ENCODE assay signal across 8 mouse cellular contexts in the genomic region with DNA sequence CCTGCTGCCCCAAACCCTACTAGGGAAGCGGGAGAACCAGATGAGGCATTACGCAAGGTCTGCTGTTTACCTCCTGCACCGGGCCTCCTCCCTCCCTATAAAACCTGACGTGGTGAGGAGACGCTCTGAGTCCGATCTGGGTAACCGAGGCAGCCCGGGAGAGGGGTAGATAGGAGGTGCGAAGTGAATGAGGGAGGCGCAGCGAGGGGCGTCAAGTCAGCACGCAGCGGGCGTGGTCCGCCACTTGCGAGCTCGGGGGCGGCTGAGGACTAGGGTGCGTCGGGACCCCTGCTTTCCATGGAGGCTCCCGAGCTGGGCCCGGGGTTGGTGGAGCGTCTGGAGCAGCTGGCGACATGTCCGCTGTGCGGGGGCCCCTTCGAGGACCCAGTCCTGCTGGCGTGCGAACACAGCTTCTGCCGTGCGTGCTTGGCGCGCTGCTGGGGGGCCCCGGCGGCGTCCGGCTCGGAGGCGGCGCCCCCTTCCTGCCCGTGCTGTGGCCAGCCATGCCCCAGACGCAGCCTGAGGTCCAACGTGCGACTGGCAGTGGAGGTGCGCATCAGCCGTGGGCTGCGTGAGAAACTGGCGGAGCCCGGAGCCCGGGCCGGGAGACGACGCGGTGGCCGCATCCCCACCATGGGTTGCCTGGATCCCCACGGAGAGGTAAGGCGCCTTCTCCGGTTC. TPM values are rescaled to one million over a fixed set of nuclear protein-coding genes. Genes with fewer than 3 reads are reported as not detected.
A peak's percentile ranks its signal among the peaks of the same experiment; 100 is the strongest.
DNase-seq lines count a peak whose midpoint lies in the region; ATAC-seq and TF ChIP-seq lines count a peak whose summit lies in the region.

Gene Rnf39 (plus strand): TSS at position 128 of the 681 bp plus-strand sequence.

- WGBS in embryonic facial prominence, embryonic 14.5 days: 3% methylated on average over 42 of the region's 59 CpGs
- whole genome bisulfite sequencing in hindbrain, postnatal 0 days: 4% methylated on average over 58 of the region's 59 CpGs
- WGBS in lung, embryonic 15.5 days: 2% methylated on average over 58 of the region's 59 CpGs
- WGBS in olfactory bulb, adult 2 months: 15% methylated on average over 58 of the region's 59 CpGs

- ATAC-seq in embryonic facial prominence, embryonic 14.5 days (ENCODE audit: low read depth): no peak; the same call in 1 of the 2 replicates
- ATAC-seq in hindbrain, postnatal 0 days: no peak
- peak; percentile 55 for ATAC-seq in lung, embryonic 15.5 days (ENCODE audit: borderline replicate concordance, extremely low read depth, low FRiP score, low TSS enrichment)

- H3K9ac ChIP-seq in embryonic facial prominence, embryonic 14.5 days (ENCODE audit: low read depth, low read length): peak within 1 kb of the TSS; percentile 49
- peak within 1 kb of the TSS; percentile 51 for H3K9ac ChIP-seq in hindbrain, postnatal 0 days (replicated peaks; ENCODE audit: low read length)
- H3K9ac ChIP-seq in lung, embryonic 15.5 days: peak within 1 kb of the TSS; percentile 31; the same call in 1 of the 2 replicates

- peak within 1 kb of the TSS; percentile 70 for H3K4me2 ChIP-seq in embryonic facial prominence, embryonic 14.5 days (ENCODE audit: low read depth, low read length)
- H3K4me2 ChIP-seq in hindbrain, postnatal 0 days (ENCODE audit: low read depth, low read length): peak within 1 kb of the TSS; percentile 67
- H3K4me2 ChIP-seq in lung, embryonic 15.5 days: peak within 1 kb of the TSS; percentile 83

- no peak within 1 kb of the TSS for H3K27ac ChIP-seq in embryonic facial prominence, embryonic 14.5 days (replicated peaks; ENCODE audit: low read depth, low read length)
- no peak within 1 kb of the TSS for H3K27ac ChIP-seq in hindbrain, postnatal 0 days
- no peak within 1 kb of the TSS for H3K27ac ChIP-seq in lung, embryonic 15.5 days
- H3K27ac ChIP-seq in olfactory bulb, adult 2 months (ENCODE audit: insufficient read depth, low read depth, low read length): no peak within 1 kb of the TSS

- peaks cover 6% of the 10 kb centered on the region; the same call in 1 of the 2 replicates for H3K4me1 ChIP-seq in embryonic facial prominence, embryonic 14.5 days (ENCODE audit: control insufficient read depth, insufficient read depth, low read length)
- H3K4me1 ChIP-seq in hindbrain, postnatal 0 days (ENCODE audit: insufficient read depth, low read length): peaks cover 19% of the 10 kb centered on the region
- H3K4me1 ChIP-seq in lung, embryonic 15.5 days: peaks cover 17% of the 10 kb centered on the region
- peaks cover 18% of the 10 kb centered on the region for H3K4me1 ChIP-seq in olfactory bulb, adult 2 months (ENCODE audit: control insufficient read depth, insufficient read depth, low read length)

- H3K4me3 ChIP-seq in embryonic facial prominence, embryonic 14.5 days (ENCODE audit: low read depth, low read length): peak within 1 kb of the TSS; percentile 45
- peak within 1 kb of the TSS; percentile 39 for H3K4me3 ChIP-seq in hindbrain, postnatal 0 days (ENCODE audit: low read length)
- H3K4me3 ChIP-seq in lung, embryonic 15.5 days: peak within 1 kb of the TSS; percentile 40
- H3K4me3 ChIP-seq in olfactory bulb, adult 2 months (ENCODE audit: insufficient read depth, low read depth, low read length): peak within 1 kb of the TSS; percentile 28

- no peaks in the 10 kb centered on the region for H3K36me3 ChIP-seq in embryonic facial prominence, embryonic 14.5 days (ENCODE audit: control insufficient read depth, insufficient read depth, low read length)
- H3K36me3 ChIP-seq in hindbrain, postnatal 0 days (ENCODE audit: insufficient read depth, low read length): no peaks in the 10 kb centered on the region
- H3K36me3 ChIP-seq in lung, embryonic 15.5 days: no peaks in the 10 kb centered on the region

- peak; percentile 55 to 64 for DNase-seq in urinary bladder, adult 18-20 months (ENCODE audit: low spot score in 2 of 2)
- DNase-seq in urinary bladder, postnatal 4 days (ENCODE audit: low spot score in 2 of 2): no peak
- DNase-seq in embryonic facial prominence, embryonic 14.5 days (ENCODE audit: low spot score): no peak
- DNase-seq in hindbrain, postnatal 0 days (ENCODE audit: low spot score): no peak
- DNase-seq in natural killer cell, adult 2 months (ENCODE audit: low spot score in 2 of 2): no peak
- DNase-seq in Muller cell, postnatal 12 days (ENCODE audit: inconsistent ontology term): no peak

- TF ChIP-seq POLR2A in olfactory bulb, adult 2 months (IDR thresholded peaks at IDR 0.05; ENCODE audit: insufficient read depth, low read depth, low read length): no peak

- H3K9me3 ChIP-seq in embryonic facial prominence, embryonic 14.5 days (ENCODE audit: control insufficient read depth, low read length): no peaks in the 10 kb centered on the region
- no peaks in the 10 kb centered on the region for H3K9me3 ChIP-seq in hindbrain, postnatal 0 days (ENCODE audit: low read length)
- H3K9me3 ChIP-seq in lung, embryonic 15.5 days: no peaks in the 10 kb centered on the region

- H3K27me3 ChIP-seq in embryonic facial prominence, embryonic 14.5 days (replicated peaks; ENCODE audit: control insufficient read depth, insufficient read depth, low read length): peaks cover 70% of the 10 kb centered on the region
- H3K27me3 ChIP-seq in hindbrain, postnatal 0 days (ENCODE audit: insufficient read depth, low read length): peaks cover 6% of the 10 kb centered on the region; the same call in 1 of the 2 replicates
- peaks cover 65% of the 10 kb centered on the region for H3K27me3 ChIP-seq in lung, embryonic 15.5 days

- no peak for TF ChIP-seq CTCF in hindbrain, postnatal 0 days (IDR thresholded peaks at IDR 0.05; ENCODE audit: low read depth)
- TF ChIP-seq CTCF in olfactory bulb, adult 2 months (IDR thresholded peaks at IDR 0.05; ENCODE audit: insufficient read depth, low read depth, low read length): no peak

RNA-seq across cellular contexts. Expression of gene Rnf39, which starts in this region (rescaled TPM):
- polyA plus RNA-seq in embryonic facial prominence, embryonic 14.5 days (2014; fragmentation: Nextera tagmentation; extraction: Ambion mirVana): 1.2 and 2.7 TPM in 2 replicates
- total RNA-seq in hindbrain, postnatal 0 days (2014; rRNA removed): 4.2 and 6.1 TPM in 2 replicates
- polyA plus RNA-seq in hindbrain, postnatal 0 days (2015; fragmentation: Nextera tagmentation; extraction: Ambion mirVana): 2.5 and 3.6 TPM in 2 replicates
- polyA plus RNA-seq in lung, embryonic 15.5 days (2015; fragmentation: Nextera tagmentation; extraction: Ambion mirVana): 0.43 and 1.1 TPM in 2 replicates
- polyA plus RNA-seq in olfactory bulb, adult 2 months (2012; ENCODE audit: insufficient read depth, insufficient read length, low replicate concordance, missing spikeins): not detected in 2 replicates

Comparison
In these comparisons a context has a peak if more than half of its experiments do, and no peak if none do; other contexts are left out.
1. DNase-seq: peak in urinary bladder, adult 18-20 months (2 of 2); none in urinary bladder, postnatal 4 days (0 of 2), embryonic facial prominence, embryonic 14.5 days (single experiment), hindbrain, postnatal 0 days (single experiment), natural killer cell, adult 2 months (0 of 2) and Muller cell, postnatal 12 days (single experiment).
2. Peak in every context shown above with its lines, with median percentiles within 50 percentile points of each other: H3K4me2 ChIP-seq, H3K4me3 ChIP-seq and H3K9ac ChIP-seq.